Mouse (Mus musculus) right cerebral cortex, postnatal 36 days (tissue): Measurements from ENCODE around the gene Ceacam2.
"Not testable (repeated sequence)": the region's sequence is repeated elsewhere in the genome, so short reads cannot be mapped to it uniquely, and the experiment has no call there.

ENCODE experiments used
- DNase-seq, 2 experiments: peaks; one replicate each; pipeline ENCODE4 v3.0.0; 2022; ENCODE audit warnings: low spot score in 2 of 2, mixed read lengths in 1 of 2

Gene Ceacam2

GRCm38 (mm10) chr7:25483133-25483735 is 56.4 kb downstream of the Ceacam2 start:
- no peak for DNase-seq

GRCm38 (mm10) chr7:25480791-25481190 is 58.9 kb downstream of the Ceacam2 start:
- DNase-seq, result not testable (repeated sequence)

GRCm38 (mm10) chr7:25479440-25479839 is 60.2 kb downstream of the Ceacam2 start:
- peak in 1 of 2 experiments; percentile 4 for DNase-seq

GRCm38 (mm10) chr7:25477752-25478093 is 61.9 kb downstream of the Ceacam2 start:
- DNase-seq, result not testable (repeated sequence)

GRCm38 (mm10) chr7:25477091-25477751 is 62.4 kb downstream of the Ceacam2 start, which contains the start of gene Ceacam1:
Ceacam1 (minus strand) TSS chr7:25477603.
- not testable (repeated sequence) for DNase-seq

GRCm38 (mm10) chr7:25471821-25472220 is 67.8 kb downstream of the Ceacam2 start:
- DNase-seq, result not testable (repeated sequence)
